Mouse (Mus musculus): ENCODE measurements around the gene 1700125H20Rik. TPM values are rescaled to one million over a fixed set of nuclear protein-coding genes. Genes with fewer than 3 reads are reported as not detected.

1700125H20Rik gene
- total RNA-seq, 2 experiments from 2014 or later = not detected

GRCm38 (mm10) chr11:85183284-85183779, 13.1 kb downstream of the 1700125H20Rik start:
- no peak for DNase-seq
- intact Hi-C loops (cut with DNase I) = no loop called here

GRCm38 (mm10) chr11:85184082-85184481, 13.9 kb downstream of the 1700125H20Rik start:
- intact Hi-C loops (cut with DNase I) = no loop called here

GRCm38 (mm10) chr11:85184839-85185238, 14.6 kb downstream of the 1700125H20Rik start:
- intact Hi-C loops (cut with DNase I) = no loop called here
- DNase-seq = no peak

More at GRCm38 (mm10) chr11:85184082-85184481, 13.9 kb downstream of the 1700125H20Rik start:
- no peak for DNase-seq

GRCm38 (mm10) chr11:85189110-85189509, 18.9 kb downstream of the 1700125H20Rik start:
- no peak for DNase-seq
- intact Hi-C loops (cut with DNase I) = no loop called here

- intact Hi-C loops (cut with DNase I) = no loop called here
- no peak for DNase-seq
These were observed 20.5 kb downstream of the 1700125H20Rik start for GRCm38 (mm10) chr11:85190741-85191140.

- intact Hi-C loops (cut with DNase I) = no loop called here
- DNase-seq = no peak
These were observed 24.0 kb downstream of the 1700125H20Rik start for GRCm38 (mm10) chr11:85194206-85194605.

- no peak for DNase-seq
- intact Hi-C loops (cut with DNase I) = no loop called here
These were observed 25.8 kb downstream of the 1700125H20Rik start for GRCm38 (mm10) chr11:85196046-85196445.

GRCm38 (mm10) chr11:85198906-85199305, 28.7 kb downstream of the 1700125H20Rik start:
- intact Hi-C loops (cut with DNase I) = no loop called here
- no peak for DNase-seq

- intact Hi-C loops (cut with DNase I) = no loop called here
- no peak for DNase-seq
These were observed 36.0 kb downstream of the 1700125H20Rik start for GRCm38 (mm10) chr11:85206231-85206630.

- intact Hi-C loops (cut with DNase I) = no loop called here
- no peak for DNase-seq
These were observed 40.9 kb downstream of the 1700125H20Rik start for GRCm38 (mm10) chr11:85211151-85211550.

- no peak for DNase-seq
- intact Hi-C loops (cut with DNase I) = no loop called here
These were observed 43.0 kb downstream of the 1700125H20Rik start for GRCm38 (mm10) chr11:85213215-85213614.

- intact Hi-C loops (cut with DNase I) = no loop called here
- DNase-seq = no peak
These were observed 44.5 kb downstream of the 1700125H20Rik start for GRCm38 (mm10) chr11:85214679-85215078.

GRCm38 (mm10) chr11:85219014-85219413, 48.8 kb downstream of the 1700125H20Rik start:
- no peak for DNase-seq
- intact Hi-C loops (cut with DNase I) = no loop called here

- no peak for DNase-seq
- intact Hi-C loops (cut with DNase I) = no loop called here
These were observed 52.4 kb downstream of the 1700125H20Rik start for GRCm38 (mm10) chr11:85222561-85222960.

GRCm38 (mm10) chr11:85223248-85223647, 53.0 kb downstream of the 1700125H20Rik start:
- intact Hi-C loops (cut with DNase I) = no loop called here
- no peak for DNase-seq

Other genes with a start within 250 kb of the 1700125H20Rik start
- 10 to 100 TPM; 12.9 to 14.6 TPM for gene Car4, start 212.6 kb upstream of the 1700125H20Rik start, total RNA-seq (2021)
- gene Usp32, start 30.2 kb upstream of the 1700125H20Rik start, total RNA-seq (2021) = 10 to 100 TPM in 1 of 2 experiments, 1 to 10 TPM in 1; 8.0 to 10.6 TPM
- 1 to 10 TPM; 7.0 to 8.6 TPM for gene Appbp2, start 64.7 kb downstream of the 1700125H20Rik start, total RNA-seq (2021)
- 1 to 10 TPM; 4.5 to 7.1 TPM for gene Ppm1d, start 140.8 kb downstream of the 1700125H20Rik start, total RNA-seq (2021)
- gene Bcas3, start 182.8 kb downstream of the 1700125H20Rik start, total RNA-seq (2021) = 10 to 100 TPM; 32.2 to 38.4 TPM